ENCODE assay signal across 8 mouse cellular contexts in genomic region chr3:89512225-89512624, GRCm38 (mm10). TPM values are rescaled to one million over a fixed set of nuclear protein-coding genes. Genes with fewer than 3 reads are reported as not detected.
DNase-seq lines count a peak whose midpoint lies in the region; ATAC-seq and TF ChIP-seq lines count a peak whose summit lies in the region.

No protein-coding gene starts in this region.

- no peak for TF ChIP-seq EP300 in heart, postnatal 0 days (IDR thresholded peaks at IDR 0.05; ENCODE audit: low read depth)

- no peak overlapping the region for H3K27ac ChIP-seq in heart, postnatal 0 days (ENCODE audit: low read depth)
- no peak overlapping the region for H3K27ac ChIP-seq in neural tube, embryonic 15.5 days (replicated peaks)
- no peak overlapping the region for H3K27ac ChIP-seq in embryonic facial prominence, embryonic 10.5 days (replicated peaks)

- 89% methylated on average over 2 of the region's 2 CpGs for WGBS in heart, postnatal 0 days
- 95% methylated on average over 2 of the region's 2 CpGs for WGBS in neural tube, embryonic 15.5 days
- WGBS in embryonic facial prominence, embryonic 10.5 days = 89% methylated on average over 2 of the region's 2 CpGs

- no peak overlapping the region for H3K4me2 ChIP-seq in heart, postnatal 0 days (ENCODE audit: low read depth, low read length)
- H3K4me2 ChIP-seq in neural tube, embryonic 15.5 days = no peak overlapping the region

- H3K4me1 ChIP-seq in heart, postnatal 0 days (ENCODE audit: control insufficient read depth, insufficient read depth) = no peaks in the 10 kb centered on the region
- peaks cover 9% of the 10 kb centered on the region for H3K4me1 ChIP-seq in neural tube, embryonic 15.5 days
- H3K4me1 ChIP-seq in embryonic facial prominence, embryonic 10.5 days = peaks cover 33% of the 10 kb centered on the region

- no peaks in the 10 kb centered on the region for H3K36me3 ChIP-seq in heart, postnatal 0 days (replicated peaks; ENCODE audit: control insufficient read depth, insufficient read depth, low read length)
- H3K36me3 ChIP-seq in neural tube, embryonic 15.5 days = no peaks in the 10 kb centered on the region
- H3K36me3 ChIP-seq in embryonic facial prominence, embryonic 10.5 days (replicated peaks) = no peaks in the 10 kb centered on the region

- H3K9ac ChIP-seq in heart, postnatal 0 days (replicated peaks; ENCODE audit: low read depth, low read length) = no peak overlapping the region
- H3K9ac ChIP-seq in neural tube, embryonic 15.5 days (replicated peaks) = no peak overlapping the region

- peaks cover 8% of the 10 kb centered on the region; the same call in 1 of the 2 replicates for H3K9me3 ChIP-seq in heart, postnatal 0 days (replicated peaks; ENCODE audit: control insufficient read depth, low read length)
- peaks cover 7% of the 10 kb centered on the region; the same call in 1 of the 2 replicates for H3K9me3 ChIP-seq in neural tube, embryonic 15.5 days (replicated peaks)
- peaks cover 8% of the 10 kb centered on the region for H3K9me3 ChIP-seq in embryonic facial prominence, embryonic 10.5 days

- no peak overlapping the region for H3K4me3 ChIP-seq in heart, postnatal 0 days (ENCODE audit: low read depth, low read length)
- no peak overlapping the region for H3K4me3 ChIP-seq in neural tube, embryonic 15.5 days (replicated peaks)
- no peak overlapping the region for H3K4me3 ChIP-seq in embryonic facial prominence, embryonic 10.5 days

- DNase-seq in heart, postnatal 0 days (ENCODE audit: low spot score) = no peak
- no peak for DNase-seq in heart, postnatal 25 days (ENCODE audit: low spot score)
- peak; percentile 39 for DNase-seq in neural tube, embryonic 10.5 days (ENCODE audit: extremely low spot score, low spot score)
- DNase-seq in embryonic facial prominence, embryonic 10.5 days (ENCODE audit: low spot score) = peak; percentile 49
- peak; percentile 16 to 25 for DNase-seq in thymus, postnatal 36 days
- no peak for DNase-seq in frontal cortex, postnatal 14 days (ENCODE audit: low spot score in 2 of 2)
- no peak for DNase-seq in frontal cortex, postnatal 25 days (ENCODE audit: low spot score in 2 of 2)

- peak; percentile 45 for TF ChIP-seq CTCF in heart, postnatal 0 days (IDR thresholded peaks at IDR 0.05; ENCODE audit: low read depth)

- ATAC-seq in heart, postnatal 0 days (ENCODE audit: insufficient read depth, low read depth) = no peak
- ATAC-seq in neural tube, embryonic 15.5 days (ENCODE audit: low FRiP score) = no peak

- intact Hi-C loops in heart, postnatal 25 days (cut with DNase I) = loop anchor here (2.0 to 5.0 kb wide), 2 partner anchors 177 to 260 kb away; partner anchors contain the start of gene Ube2q1

- H3K27me3 ChIP-seq in heart, postnatal 0 days (ENCODE audit: control insufficient read depth, insufficient read depth, low read length) = peaks cover 14% of the 10 kb centered on the region
- H3K27me3 ChIP-seq in neural tube, embryonic 15.5 days (replicated peaks) = peaks cover 2% of the 10 kb centered on the region; the same call in 1 of the 2 replicates
- peaks cover 41% of the 10 kb centered on the region for H3K27me3 ChIP-seq in embryonic facial prominence, embryonic 10.5 days (replicated peaks; ENCODE audit: low read depth, poor library complexity, severe bottlenecking)

RNA-seq across cellular contexts. Expression of gene Kcnn3, which starts 7.7 kb away (rescaled TPM):
- 4.7 and 4.9 TPM in 2 replicates for total RNA-seq in heart, postnatal 0 days (2014; rRNA removed; ENCODE audit: low replicate concordance)
- polyA plus RNA-seq in heart, postnatal 0 days (2015; fragmentation: Nextera tagmentation; extraction: Ambion mirVana) = 1.5 TPM in 2 replicates
- 1 to 10 TPM; 2.3 to 2.8 TPM for total RNA-seq in heart, postnatal 25 days (2021)
- 8.5 and 12.1 TPM in 2 replicates for polyA plus RNA-seq in neural tube, embryonic 15.5 days (2015; fragmentation: Nextera tagmentation; extraction: Ambion mirVana)
- 0.62 and 0.88 TPM in 2 replicates for polyA plus RNA-seq in embryonic facial prominence, embryonic 10.5 days (2016; fragmentation: Nextera tagmentation; extraction: Ambion mirVana)

RNA-seq across cellular contexts. Expression of gene Pmvk, which starts 57.9 kb away (rescaled TPM):
- total RNA-seq in heart, postnatal 0 days (2014; rRNA removed; ENCODE audit: low replicate concordance) = 26.2 and 38.0 TPM in 2 replicates
- 50.7 and 52.9 TPM in 2 replicates for polyA plus RNA-seq in heart, postnatal 0 days (2015; fragmentation: Nextera tagmentation; extraction: Ambion mirVana)
- total RNA-seq in heart, postnatal 25 days (2021) = 1 to 10 TPM; 7.4 to 8.4 TPM
- polyA plus RNA-seq in neural tube, embryonic 15.5 days (2015; fragmentation: Nextera tagmentation; extraction: Ambion mirVana) = 123 and 142 TPM in 2 replicates
- 66.4 and 67.6 TPM in 2 replicates for polyA plus RNA-seq in embryonic facial prominence, embryonic 10.5 days (2016; fragmentation: Nextera tagmentation; extraction: Ambion mirVana)

Comparison
In these comparisons a context has a peak if more than half of its experiments do, and no peak if none do; other contexts are left out.
1. DNase-seq: peak in neural tube, embryonic 10.5 days (single experiment), embryonic facial prominence, embryonic 10.5 days (single experiment) and thymus, postnatal 36 days (2 of 2); none in heart, postnatal 0 days (single experiment), heart, postnatal 25 days (single experiment), frontal cortex, postnatal 14 days (0 of 2) and frontal cortex, postnatal 25 days (0 of 2).